Mouse (Mus musculus) embryonic facial prominence, embryonic 11.5 days (tissue): Measurements from ENCODE around the gene Fndc3a. TPM values are rescaled to one million over a fixed set of nuclear protein-coding genes. Genes with fewer than 3 reads are reported as not detected.

Experiments used
- ATAC-seq: fragments of 200-750 bp; cut with Nextera tagmentation; replicated peaks from 2 replicates; pipeline ENCODE4 v1.8.0; 2017; ENCODE audit warnings: low read depth; ENCODE audit not compliant: insufficient number of reproducible peaks, low FRiP score, low TSS enrichment
- DNase-seq: peaks from one replicate; pipeline ENCODE4 v3.0.0-alpha.2; 2015; ENCODE audit warnings: low spot score
- H3K27ac ChIP-seq: fragments of 300-500 bp; sonication (generic); replicated peaks from 2 replicates; pipeline ENCODE4 v1.5.1; 2014; ENCODE audit warnings: mild to moderate bottlenecking, low read depth, low read length, control low read depth
- H3K27me3 ChIP-seq: fragments of 300-500 bp; sonication (generic); 2 replicates; pipeline ENCODE4 v1.6.1; 2014; ENCODE audit warnings: mild to moderate bottlenecking, low read length, moderate library complexity, mixed read lengths; ENCODE audit not compliant: control insufficient read depth, insufficient read depth
- H3K36me3 ChIP-seq: fragments of 300-500 bp; sonication (generic); replicated peaks from 2 replicates; pipeline ENCODE4 v1.6.1; 2014; ENCODE audit warnings: low read depth, mild to moderate bottlenecking, low read length, moderate library complexity, mixed read lengths; ENCODE audit not compliant: control insufficient read depth, insufficient read depth
- H3K4me1 ChIP-seq: fragments of 300-500 bp; sonication (generic); 2 replicates; pipeline ENCODE4 v1.6.1; 2014; ENCODE audit warnings: low read length, mixed read lengths; ENCODE audit not compliant: control insufficient read depth, insufficient read depth
- H3K4me2 ChIP-seq: fragments of 300-500 bp; sonication (generic); 2 replicates; pipeline ENCODE4 v1.6.1; 2014; ENCODE audit warnings: low read depth, mild to moderate bottlenecking, control low read depth, low read length, moderate library complexity
- H3K4me3 ChIP-seq: fragments of 300-500 bp; sonication (generic); 2 replicates; pipeline ENCODE4 v1.5.1; 2014; ENCODE audit warnings: low read depth, low read length, control low read depth
- H3K9ac ChIP-seq: fragments of 300-500 bp; sonication (generic); replicated peaks from 2 replicates; pipeline ENCODE4 v1.6.1; 2014; ENCODE audit warnings: mild to moderate bottlenecking, control low read depth, low read length
- H3K9me3 ChIP-seq: fragments of 300-500 bp; sonication (generic); replicated peaks from 2 replicates; pipeline ENCODE4 v1.6.1; 2016; ENCODE audit warnings: mild to moderate bottlenecking, low read length, inconsistent platforms, mixed read lengths; ENCODE audit not compliant: control insufficient read depth
- WGBS: fragments of 180-500 bp; shearing (Covaris S2); extraction: QIAGEN DNeasy Blood & Tissue Kit; methylation state at CpG from one replicate; pipeline ENCODE4 v1.1.7; 2014; 5-methylcytosine and 5-hydroxymethylcytosine counted together
- polyA plus RNA-seq: library from polyadenylated mRNA; unstranded; fragments of >200 nt; fragmentation: Nextera tagmentation; extraction: Ambion mirVana; gene quantifications from 2 replicates; pipeline ENCODE4 v1.2.1, GENCODE M21; 2014

Gene Fndc3a
- polyA plus RNA-seq, 1 experiment from 2014 or later: 40.2 TPM

- Histone ChIP-seq H3K27me3 (no peaks in the 10 kb centered on the region), H3K4me1 (no peaks in the 10 kb centered on the region), H3K9ac (no peak overlapping the region), H3K9me3 (no peaks in the 10 kb centered on the region), H3K27ac (no peak overlapping the region), H3K4me3 (no peak overlapping the region), H3K36me3 (no peaks in the 10 kb centered on the region), H3K4me2 (no peak overlapping the region)
- ATAC-seq (no peak), DNase-seq (peak; percentile 2)
- 45% methylated on average over 1 of the region's 1 CpGs for WGBS
Measured at GRCm38 (mm10) chr14:72493775-72494174, 216.0 kb downstream of the Fndc3a start.

- Histone ChIP-seq H3K9ac (no peak within 1 kb of the TSS), H3K36me3 (no peaks in the 10 kb centered on the region), H3K27me3 (no peaks in the 10 kb centered on the region), H3K4me2 (no peak within 1 kb of the TSS), H3K9me3 (no peaks in the 10 kb centered on the region), H3K27ac (no peak within 1 kb of the TSS), H3K4me3 (no peak within 1 kb of the TSS), H3K4me1 (no peaks in the 10 kb centered on the region)
- no peak for ATAC-seq
- 84% methylated on average over 5 of the region's 5 CpGs for WGBS
- DNase-seq: no peak
Measured at GRCm38 (mm10) chr14:72491738-72492137, 218.1 kb downstream of the Fndc3a start, which contains the start of gene Gm9195. Gene Gm9195, minus strand, starts transcription at chr14:72491838.

DNA sequence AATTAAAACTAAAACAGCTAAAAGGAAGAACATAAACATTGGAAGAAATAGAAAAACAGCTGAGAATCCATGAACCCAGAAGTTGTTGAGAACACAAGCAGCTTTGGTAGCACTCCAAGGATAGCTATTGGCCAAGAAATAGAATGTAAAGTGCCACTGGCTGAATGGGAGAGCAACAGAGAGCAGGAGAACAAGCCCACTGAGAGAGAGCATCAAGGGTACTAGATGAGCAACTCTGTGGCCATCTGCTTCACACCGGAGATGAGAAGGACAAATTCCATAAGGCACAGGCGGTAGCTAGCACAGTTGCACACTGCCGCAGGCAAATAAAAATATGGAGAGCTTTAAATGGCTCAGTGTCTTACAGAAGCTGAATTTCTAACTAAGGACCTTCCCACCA is 219.4 kb downstream of the Fndc3a start:
- 95% methylated on average over 3 of the region's 3 CpGs for WGBS
- ATAC-seq: no peak

More for the DNA sequence above, 219.4 kb downstream of the Fndc3a start:
- Histone ChIP-seq H3K9ac (no peak overlapping the region), H3K4me1 (no peaks in the 10 kb centered on the region), H3K4me3 (no peak overlapping the region), H3K27me3 (no peaks in the 10 kb centered on the region), H3K9me3 (no peaks in the 10 kb centered on the region), H3K27ac (no peak overlapping the region), H3K4me2 (no peak overlapping the region), H3K36me3 (no peaks in the 10 kb centered on the region)
- DNase-seq: no peak

Other genes with a start within 250 kb of the Fndc3a start
- gene Gm9195, start 218.2 kb downstream of the Fndc3a start, polyA plus RNA-seq: not detected in 2 replicates